Mouse (Mus musculus): ENCODE measurements around the gene Rec114. TPM values are rescaled to one million over a fixed set of nuclear protein-coding genes. Genes with fewer than 3 reads are reported as not detected.

Rec114 gene
- total RNA-seq, 1 experiment from 2014 or later: 4.6 TPM

DNA sequence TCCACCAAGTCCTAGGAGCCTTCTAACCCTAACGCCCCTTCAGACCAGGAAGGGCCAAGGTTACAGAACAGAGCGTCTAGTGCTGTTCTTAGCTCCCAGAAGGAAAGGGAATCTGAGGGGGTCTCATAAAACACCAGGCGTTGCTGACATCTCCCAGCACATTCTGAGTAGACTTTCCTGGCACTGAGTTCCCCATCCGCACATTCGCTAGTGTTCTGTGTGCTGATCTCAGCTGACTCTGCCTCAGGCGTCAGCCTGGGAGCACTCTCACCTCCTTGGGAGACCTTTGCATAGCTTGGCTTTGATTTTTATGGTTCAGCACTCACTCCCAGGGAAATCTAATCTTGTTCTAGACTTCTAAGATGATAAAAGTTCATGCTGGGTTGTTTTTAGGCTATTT lies 68.4 kb downstream of the Rec114 start:
- ATAC-seq (replicated peaks in 1 of 2; ENCODE audit: insufficient read depth in 1 of 2, low FRiP score in 2 of 2, low TSS enrichment in 1 of 2, low read depth in 1 of 2, poor library complexity in 2 of 2, severe bottlenecking in 2 of 2): no peak

DNA sequence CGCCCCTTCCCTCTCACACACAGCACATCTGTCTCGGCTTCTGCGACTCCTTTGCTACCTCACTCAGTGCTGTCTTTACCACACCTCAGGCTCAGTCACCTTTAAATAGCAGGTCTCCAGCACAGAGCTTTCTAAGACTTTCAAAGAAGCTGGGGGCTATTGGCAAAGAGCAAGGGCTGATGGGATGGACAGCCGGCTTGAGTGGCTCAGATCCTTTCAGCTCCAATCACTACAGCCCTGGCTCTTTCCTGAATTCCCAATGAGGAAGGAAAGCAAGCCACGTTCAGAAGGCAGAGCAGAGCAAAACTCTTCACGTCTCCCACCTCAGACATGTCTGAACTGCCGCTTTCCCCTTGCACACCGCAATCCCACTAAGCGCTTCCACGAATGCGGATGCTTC lies 69.0 kb downstream of the Rec114 start:
- no peak for ATAC-seq (replicated peaks in 1 of 2; ENCODE audit: insufficient read depth in 1 of 2, low FRiP score in 2 of 2, low TSS enrichment in 1 of 2, low read depth in 1 of 2, poor library complexity in 2 of 2, severe bottlenecking in 2 of 2)

DNA sequence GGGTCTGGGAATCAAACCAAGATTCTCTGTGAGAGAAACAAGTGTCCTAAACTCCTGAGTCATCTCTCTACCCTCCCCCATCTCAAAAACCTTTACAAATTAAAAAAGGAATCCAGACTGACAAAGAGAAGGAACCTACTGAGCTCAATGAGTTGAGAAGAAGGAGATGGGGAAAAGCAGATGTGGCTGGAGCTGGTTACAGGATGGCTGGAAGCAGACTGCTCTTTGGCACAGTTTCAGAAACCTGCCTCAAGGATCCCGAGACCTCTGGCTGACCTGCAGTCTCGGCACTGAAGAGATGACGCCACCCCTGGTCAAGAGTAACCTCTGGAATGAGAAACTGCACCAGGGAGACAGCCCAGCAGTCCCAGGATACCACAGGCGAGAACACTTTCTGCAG lies 71.3 kb downstream of the Rec114 start:
- ATAC-seq (replicated peaks in 1 of 2; ENCODE audit: insufficient read depth in 1 of 2, low FRiP score in 2 of 2, low TSS enrichment in 1 of 2, low read depth in 1 of 2, poor library complexity in 2 of 2, severe bottlenecking in 2 of 2): no peak

DNA sequence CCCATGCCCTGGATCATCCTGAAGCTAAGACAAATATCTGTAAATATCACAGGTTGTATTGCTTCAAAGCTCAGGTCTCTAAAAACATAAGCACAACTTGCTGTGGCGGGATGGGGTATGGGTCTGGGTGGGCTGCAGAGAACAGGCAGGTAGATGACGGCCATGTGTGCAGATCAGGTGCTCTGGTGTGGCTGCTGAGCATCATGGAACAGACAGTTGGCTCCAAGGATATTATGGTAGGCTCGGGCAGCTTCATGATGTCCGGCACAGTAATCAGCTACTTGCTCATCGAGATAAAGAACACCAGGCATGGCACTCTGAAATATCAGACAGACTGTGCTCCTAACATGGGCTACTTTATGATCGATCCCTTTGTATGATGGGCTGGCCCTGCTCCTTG lies 73.9 kb downstream of the Rec114 start:
- ATAC-seq (replicated peaks in 1 of 2; ENCODE audit: insufficient read depth in 1 of 2, low FRiP score in 2 of 2, low TSS enrichment in 1 of 2, low read depth in 1 of 2, poor library complexity in 2 of 2, severe bottlenecking in 2 of 2): no peak

DNA sequence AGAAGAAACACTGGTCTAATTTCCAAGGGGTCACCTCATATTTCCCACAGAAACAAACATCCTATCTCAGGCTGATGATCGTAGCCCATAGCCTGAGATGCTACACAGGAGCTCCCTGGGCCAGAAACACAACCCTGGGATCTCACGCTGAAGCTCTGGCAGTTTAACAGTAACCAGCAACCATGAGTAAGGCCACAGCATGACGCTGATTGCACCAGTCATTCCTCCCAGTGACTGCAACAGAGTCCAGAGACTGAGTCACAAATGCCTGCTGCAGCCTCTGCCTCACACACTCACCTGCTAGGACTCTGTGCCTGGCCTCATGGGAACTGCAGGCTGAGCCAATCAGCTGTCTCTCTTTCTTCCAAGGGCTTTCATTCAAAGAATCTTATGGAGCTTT lies 74.7 kb downstream of the Rec114 start:
- ATAC-seq (replicated peaks in 1 of 2; ENCODE audit: insufficient read depth in 1 of 2, low FRiP score in 2 of 2, low TSS enrichment in 1 of 2, low read depth in 1 of 2, poor library complexity in 2 of 2, severe bottlenecking in 2 of 2): no peak

DNA sequence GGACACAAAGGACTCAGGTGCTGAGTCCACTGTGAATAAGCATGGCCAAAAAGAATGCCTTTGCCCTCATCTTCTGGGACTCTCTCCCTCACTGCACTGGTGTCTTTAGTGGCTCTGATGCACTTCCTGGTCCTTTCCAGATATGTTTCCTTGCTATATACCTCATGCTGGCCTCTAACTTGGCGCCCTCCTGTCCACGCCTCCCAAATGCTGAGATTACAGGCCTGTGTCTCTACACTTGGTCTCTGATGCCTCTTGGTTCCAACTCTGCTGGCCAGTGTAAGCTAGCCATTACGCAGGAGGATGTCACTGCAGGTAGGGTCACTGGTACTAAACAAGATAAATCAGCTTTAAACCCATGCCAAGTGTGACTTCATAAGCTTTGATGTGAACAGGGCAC lies 75.6 kb downstream of the Rec114 start:
- no peak for ATAC-seq (replicated peaks in 1 of 2; ENCODE audit: insufficient read depth in 1 of 2, low FRiP score in 2 of 2, low TSS enrichment in 1 of 2, low read depth in 1 of 2, poor library complexity in 2 of 2, severe bottlenecking in 2 of 2)

DNA sequence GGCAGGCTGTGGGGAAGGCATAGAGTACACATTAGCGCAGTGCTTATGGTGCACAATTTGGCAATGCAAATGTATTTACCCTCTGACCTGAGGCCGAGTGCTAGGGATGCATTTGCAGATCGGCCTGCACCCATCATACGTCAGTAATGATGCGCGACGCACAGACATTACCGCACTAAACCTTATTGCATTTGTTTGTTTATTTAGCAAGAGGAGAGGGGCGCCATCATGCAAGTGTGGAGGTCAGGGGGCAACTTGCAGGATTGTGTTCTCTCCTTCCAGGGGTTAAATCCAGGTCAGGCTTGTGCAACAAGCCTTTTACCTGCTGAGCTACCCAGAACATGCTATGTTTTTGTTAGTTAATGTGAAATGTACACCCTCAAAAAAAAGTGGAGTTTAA lies 76.5 kb downstream of the Rec114 start:
- no peak for ATAC-seq (replicated peaks in 1 of 2; ENCODE audit: insufficient read depth in 1 of 2, low FRiP score in 2 of 2, low TSS enrichment in 1 of 2, low read depth in 1 of 2, poor library complexity in 2 of 2, severe bottlenecking in 2 of 2)

DNA sequence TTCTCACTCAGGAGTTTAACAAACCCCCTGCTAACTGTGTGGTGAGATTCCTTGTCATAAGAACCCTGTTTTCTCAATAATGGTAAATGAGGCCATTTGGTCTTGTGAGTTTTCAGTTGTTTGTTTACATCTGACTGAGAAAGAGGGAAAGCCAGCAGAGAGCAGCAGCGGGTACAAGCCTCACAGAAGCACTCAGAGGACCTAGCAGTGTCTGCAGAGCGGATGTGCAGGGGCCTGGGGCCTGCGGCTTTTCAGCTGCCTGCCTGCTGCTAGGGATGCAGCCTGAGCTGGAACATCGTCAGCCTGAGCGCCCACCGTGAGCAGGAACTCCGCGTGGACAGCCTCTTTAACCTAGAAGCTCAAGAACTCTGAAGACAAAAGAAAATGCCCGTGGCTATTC lies 77.6 kb downstream of the Rec114 start:
- no peak for ATAC-seq (replicated peaks in 1 of 2; ENCODE audit: insufficient read depth in 1 of 2, low FRiP score in 2 of 2, low TSS enrichment in 1 of 2, low read depth in 1 of 2, poor library complexity in 2 of 2, severe bottlenecking in 2 of 2)

DNA sequence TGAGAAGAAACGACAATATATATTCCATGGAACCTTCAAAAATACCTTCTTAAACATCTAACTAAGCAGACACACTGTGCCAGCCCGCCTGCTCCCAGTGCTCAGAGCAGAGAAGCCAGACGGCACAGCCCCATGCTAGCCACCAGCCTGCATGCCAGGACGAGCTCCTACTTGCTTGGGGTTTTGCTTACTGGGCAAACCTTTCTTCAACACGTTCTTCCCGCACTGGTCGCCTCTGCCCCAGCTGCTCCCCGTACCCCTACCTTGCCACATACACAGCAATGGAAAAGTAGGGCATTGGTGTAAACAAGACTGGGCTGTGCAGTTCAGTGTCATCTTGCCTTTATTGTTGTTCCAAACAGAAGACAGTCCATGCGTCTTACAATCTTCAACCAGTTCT lies 78.3 kb downstream of the Rec114 start:
- ATAC-seq (replicated peaks in 1 of 2; ENCODE audit: insufficient read depth in 1 of 2, low FRiP score in 2 of 2, low TSS enrichment in 1 of 2, low read depth in 1 of 2, poor library complexity in 2 of 2, severe bottlenecking in 2 of 2): no peak

DNA sequence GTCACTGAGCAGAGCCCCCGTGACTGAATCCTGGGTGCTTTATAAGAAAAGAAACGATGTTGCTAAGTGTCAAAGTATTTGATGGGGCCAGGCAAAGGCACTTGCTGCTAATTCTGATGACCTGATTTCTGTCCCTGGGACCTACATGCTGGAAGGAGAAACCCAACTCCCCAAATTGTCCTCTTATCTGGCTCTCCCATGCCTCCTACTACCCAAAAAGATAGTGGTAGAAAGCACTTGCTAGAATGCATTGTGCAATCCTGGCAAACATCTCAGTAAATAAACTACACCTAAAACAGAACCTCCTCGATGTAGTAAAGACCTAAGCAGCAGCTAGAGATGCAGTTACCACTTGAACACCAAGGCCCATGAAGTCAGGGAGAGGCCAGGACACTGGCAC lies 81.0 kb downstream of the Rec114 start:
- no peak for ATAC-seq (replicated peaks in 1 of 2; ENCODE audit: insufficient read depth in 1 of 2, low FRiP score in 2 of 2, low TSS enrichment in 1 of 2, low read depth in 1 of 2, poor library complexity in 2 of 2, severe bottlenecking in 2 of 2)

DNA sequence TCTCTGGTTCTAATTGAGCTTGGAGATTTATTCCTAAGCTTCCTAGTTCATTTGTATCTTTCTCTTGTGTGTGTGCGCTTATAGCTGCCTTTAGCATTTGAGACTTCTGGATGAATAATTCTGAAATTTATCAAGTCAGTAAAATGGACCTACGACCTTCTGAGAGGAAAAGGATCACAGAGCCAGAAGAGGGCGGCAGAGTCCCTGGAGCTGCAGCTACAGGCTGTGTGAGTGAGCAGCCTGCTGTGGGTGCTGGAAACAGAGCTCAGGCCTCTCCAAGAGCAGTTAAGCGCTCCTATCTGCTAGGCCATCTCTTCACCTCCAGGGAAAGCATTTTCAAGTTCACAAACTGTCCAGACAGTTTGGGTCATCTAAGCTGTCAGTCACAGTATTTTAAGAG lies 81.8 kb downstream of the Rec114 start:
- no peak for ATAC-seq (replicated peaks in 1 of 2; ENCODE audit: insufficient read depth in 1 of 2, low FRiP score in 2 of 2, low TSS enrichment in 1 of 2, low read depth in 1 of 2, poor library complexity in 2 of 2, severe bottlenecking in 2 of 2)

DNA sequence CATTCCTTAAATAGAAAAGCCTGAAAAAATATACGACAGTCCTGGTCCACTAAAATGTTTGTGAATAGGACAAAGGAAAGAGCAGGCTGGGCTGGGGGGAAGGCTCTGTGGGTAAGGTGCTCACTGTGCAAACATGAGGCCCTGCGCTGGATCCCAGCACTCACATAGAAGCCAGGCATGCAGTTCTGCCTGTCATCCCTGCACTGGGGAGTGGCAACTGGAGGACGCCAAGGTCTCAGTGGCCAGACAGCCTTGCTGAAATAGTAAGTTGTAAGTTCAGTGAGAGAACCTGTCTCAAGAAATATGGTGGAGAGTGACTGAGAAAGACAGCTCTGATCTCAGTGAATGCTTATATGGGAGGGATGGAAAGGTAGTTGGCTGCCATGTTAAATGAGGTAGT lies 83.1 kb downstream of the Rec114 start:
- no peak for ATAC-seq (replicated peaks in 1 of 2; ENCODE audit: insufficient read depth in 1 of 2, low FRiP score in 2 of 2, low TSS enrichment in 1 of 2, low read depth in 1 of 2, poor library complexity in 2 of 2, severe bottlenecking in 2 of 2)

DNA sequence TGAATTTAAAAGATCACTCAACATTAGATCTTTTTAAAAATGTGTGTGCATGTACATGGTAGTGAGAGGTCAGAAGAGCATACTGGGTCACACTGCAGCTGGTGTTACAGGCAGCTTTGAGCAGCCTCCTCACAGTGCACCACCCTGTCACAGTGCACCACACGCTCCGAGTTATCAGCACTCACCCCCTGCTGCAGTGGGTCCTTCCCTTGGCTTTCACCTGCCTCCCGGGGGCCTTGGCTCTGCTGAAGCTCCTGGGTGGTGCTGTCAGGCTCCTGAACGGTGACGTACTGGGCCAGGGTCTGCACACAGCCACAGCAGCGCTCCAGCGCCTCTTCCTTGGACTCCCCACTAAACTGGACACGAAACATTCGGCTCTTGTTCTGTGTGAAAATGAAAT lies 83.8 kb downstream of the Rec114 start:
- ATAC-seq (replicated peaks in 1 of 2; ENCODE audit: insufficient read depth in 1 of 2, low FRiP score in 2 of 2, low TSS enrichment in 1 of 2, low read depth in 1 of 2, poor library complexity in 2 of 2, severe bottlenecking in 2 of 2): no peak

DNA sequence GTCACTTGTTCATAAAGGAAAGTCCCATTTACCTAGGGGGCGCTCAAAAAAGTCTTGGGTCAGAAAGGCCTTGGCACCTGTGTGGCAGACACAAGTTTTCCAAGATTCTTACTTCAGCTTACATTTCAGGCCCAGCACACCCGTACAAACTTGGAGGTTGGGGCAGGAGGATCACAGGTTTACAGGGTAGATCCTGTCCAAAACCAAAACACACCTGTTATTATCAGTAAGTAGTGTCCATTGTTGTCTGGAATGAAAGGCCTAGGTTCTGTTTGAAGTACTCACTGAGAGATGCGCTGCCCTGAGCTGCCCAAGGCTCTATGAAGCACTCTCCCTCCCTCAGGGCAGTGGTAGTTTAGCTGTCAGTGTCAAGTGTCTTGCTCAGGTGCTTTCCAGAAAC lies 84.4 kb downstream of the Rec114 start:
- no peak for ATAC-seq (replicated peaks in 1 of 2; ENCODE audit: insufficient read depth in 1 of 2, low FRiP score in 2 of 2, low TSS enrichment in 1 of 2, low read depth in 1 of 2, poor library complexity in 2 of 2, severe bottlenecking in 2 of 2)

DNA sequence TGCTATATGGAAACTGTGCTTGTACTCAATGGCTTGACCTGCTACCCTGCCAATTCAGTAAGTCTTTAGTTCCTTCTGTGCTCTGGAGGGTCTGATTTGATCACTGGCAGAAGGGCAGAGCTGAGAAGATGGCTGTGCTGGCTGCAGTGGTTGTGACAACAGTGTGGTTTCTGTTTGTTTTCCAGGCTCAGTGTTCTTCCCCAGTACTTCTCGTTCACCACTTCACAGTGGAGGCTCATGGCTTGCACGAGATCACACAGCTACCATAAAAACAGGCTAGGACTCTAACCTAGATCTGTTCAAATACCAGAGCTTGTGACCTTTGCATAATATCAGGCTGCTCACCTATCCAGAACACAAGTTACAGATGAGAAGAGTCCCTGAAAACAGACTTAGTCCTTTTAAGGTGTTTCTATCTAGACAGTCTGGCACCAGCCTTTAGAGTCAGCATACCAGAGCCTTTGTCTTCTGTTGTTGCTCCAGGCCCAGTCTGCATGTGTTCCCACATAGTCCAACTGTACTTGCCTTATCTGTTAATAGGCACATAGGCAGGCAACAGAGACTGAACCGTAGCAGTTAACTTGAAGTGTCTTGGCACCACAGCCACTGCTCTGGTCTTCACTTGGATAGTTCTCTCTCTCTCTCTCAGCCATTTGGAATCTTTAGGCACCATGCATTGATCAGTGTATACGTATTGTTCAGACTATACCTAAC lies 85.0 kb downstream of the Rec114 start:
- ATAC-seq (replicated peaks in 1 of 2; ENCODE audit: insufficient read depth in 1 of 2, low FRiP score in 2 of 2, low TSS enrichment in 1 of 2, low read depth in 1 of 2, poor library complexity in 2 of 2, severe bottlenecking in 2 of 2): no peak

DNA sequence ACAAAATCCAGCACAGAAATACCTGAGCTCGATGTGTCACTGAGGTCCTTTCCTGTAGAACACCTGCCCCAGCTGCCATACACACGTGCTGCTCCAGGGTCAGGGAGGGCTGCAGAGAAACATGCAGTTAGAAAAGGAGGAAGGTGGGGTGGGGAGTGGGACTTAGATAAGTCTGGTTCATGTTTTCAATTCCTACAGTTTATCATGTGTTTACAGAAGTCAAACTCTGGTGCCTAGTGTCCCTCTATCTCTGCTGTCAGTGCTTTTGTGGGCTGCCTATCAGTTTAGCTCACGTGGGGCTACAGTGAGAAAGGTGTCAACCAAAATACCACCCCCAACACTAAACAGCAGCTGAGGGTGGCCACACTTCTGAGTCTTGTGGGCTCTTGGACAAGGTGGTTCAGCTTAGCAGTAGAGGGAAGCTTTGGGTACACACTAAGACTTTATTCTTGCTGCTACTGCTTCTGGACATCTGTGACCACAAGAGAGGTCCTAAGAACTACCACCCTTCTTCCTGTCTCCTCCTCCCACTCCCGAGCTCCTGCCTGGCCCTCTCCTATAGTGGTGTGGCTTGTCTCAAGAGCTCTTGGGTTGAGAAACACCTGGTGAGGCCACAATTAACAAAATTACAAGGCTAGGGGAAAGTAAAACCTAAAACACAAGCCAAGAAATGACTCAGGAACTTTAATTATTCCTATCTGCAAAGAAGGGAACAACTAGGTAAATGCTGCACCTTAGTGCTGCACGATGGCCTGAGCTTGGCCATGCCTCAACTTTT lies 85.8 kb downstream of the Rec114 start:
- peak; percentile 33 to 36; a peak in 3 of 4 replicates for ATAC-seq (replicated peaks in 1 of 2; ENCODE audit: insufficient read depth in 1 of 2, low FRiP score in 2 of 2, low TSS enrichment in 1 of 2, low read depth in 1 of 2, poor library complexity in 2 of 2, severe bottlenecking in 2 of 2)

DNA sequence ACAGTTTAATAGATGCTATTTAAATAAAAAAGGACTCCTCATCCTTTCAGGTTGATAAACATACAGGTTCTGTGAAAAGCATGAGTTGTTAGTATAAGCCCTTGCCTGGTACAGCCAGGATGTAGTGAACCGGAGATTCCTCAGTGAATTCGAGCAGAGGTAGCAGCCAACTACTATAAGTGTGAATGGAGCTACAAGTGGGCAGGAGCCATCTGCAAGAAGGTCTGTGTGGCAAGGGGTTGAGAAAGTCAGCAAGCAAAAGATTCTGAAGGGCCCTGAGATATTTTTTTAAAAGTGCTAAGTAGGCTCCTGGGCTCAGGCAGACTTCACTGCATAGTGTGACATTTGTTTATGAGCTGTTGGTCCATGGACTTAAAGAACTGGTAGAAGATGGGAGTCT lies 86.9 kb downstream of the Rec114 start:
- ATAC-seq (replicated peaks in 1 of 2; ENCODE audit: insufficient read depth in 1 of 2, low FRiP score in 2 of 2, low TSS enrichment in 1 of 2, low read depth in 1 of 2, poor library complexity in 2 of 2, severe bottlenecking in 2 of 2): no peak

DNA sequence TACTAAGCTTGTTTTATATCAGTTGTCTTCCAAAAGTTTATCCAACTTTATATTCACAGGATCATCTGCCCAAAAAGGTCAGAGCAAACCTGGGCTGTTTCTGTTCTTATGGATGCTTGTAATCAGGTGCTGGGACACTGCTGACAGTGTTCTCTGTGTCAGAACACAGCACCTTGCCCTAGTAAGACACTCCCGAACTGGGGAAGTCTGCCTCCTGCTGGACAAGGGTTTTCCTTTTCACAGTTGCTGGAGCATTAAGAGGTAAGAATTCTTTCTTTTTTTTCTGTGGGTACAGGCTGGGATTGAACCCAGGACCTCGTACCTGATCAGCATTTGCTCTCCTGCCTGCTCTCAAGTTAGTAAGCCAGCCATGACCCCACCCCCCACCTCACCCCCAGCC lies 87.4 kb downstream of the Rec114 start:
- no peak for ATAC-seq (replicated peaks in 1 of 2; ENCODE audit: insufficient read depth in 1 of 2, low FRiP score in 2 of 2, low TSS enrichment in 1 of 2, low read depth in 1 of 2, poor library complexity in 2 of 2, severe bottlenecking in 2 of 2)

DNA sequence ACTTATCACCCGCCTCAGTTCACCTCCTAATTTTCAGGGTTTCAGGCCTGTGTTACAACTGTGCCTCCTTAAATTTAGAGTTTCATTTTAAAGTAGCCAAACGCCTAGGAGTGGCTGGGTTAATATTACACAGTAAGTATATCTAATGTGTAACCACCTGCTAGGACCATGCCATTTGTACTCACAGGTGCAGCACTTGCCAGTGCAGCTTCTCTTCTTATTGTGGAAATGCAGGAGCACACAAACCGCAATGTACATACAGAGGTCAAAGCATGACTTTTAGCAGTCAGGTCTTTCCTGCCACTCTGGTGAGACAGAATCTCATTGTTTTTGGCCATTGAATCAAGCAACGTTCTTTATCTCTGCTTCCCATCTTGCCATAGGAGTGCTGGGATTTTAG lies 89.3 kb downstream of the Rec114 start:
- no peak for ATAC-seq (replicated peaks in 1 of 2; ENCODE audit: insufficient read depth in 1 of 2, low FRiP score in 2 of 2, low TSS enrichment in 1 of 2, low read depth in 1 of 2, poor library complexity in 2 of 2, severe bottlenecking in 2 of 2)

Measured in hematopoietic stem cell, adult 5-6 weeks (primary cell).